Mouse (Mus musculus): ENCODE results near the gene Ocrl.

Ocrl gene

DNA sequence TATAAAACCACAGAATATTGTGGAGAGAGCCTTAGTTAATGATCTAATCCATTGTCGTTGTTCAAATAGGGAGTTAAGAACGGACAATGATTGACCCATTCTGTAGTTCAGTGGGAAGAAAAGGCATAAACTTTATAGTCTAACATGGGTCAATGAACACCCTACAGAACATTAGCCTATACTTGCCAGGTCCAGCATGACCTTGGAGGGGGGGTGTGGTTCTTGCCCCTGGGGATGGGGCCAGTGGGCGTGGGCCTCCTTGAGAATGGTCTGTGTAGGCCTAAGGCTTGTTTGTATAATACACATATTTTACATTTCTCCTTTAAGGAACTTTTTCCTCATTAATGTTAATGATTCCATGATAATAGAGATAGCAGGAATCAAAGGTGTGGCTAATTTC is 58.7 kb downstream of the Ocrl start:
- CTCF ChIA-PET, result no interaction called here
- POLR2A ChIA-PET, result interaction anchor here in 2 of 4 experiments (0.8 to 1.9 kb wide), 7 partner anchors 15 to 101 kb away, joined by 3 to 7 read pairs (median 3); partner anchors contain the start of gene Ocrl (in 1 of the 2)

DNA sequence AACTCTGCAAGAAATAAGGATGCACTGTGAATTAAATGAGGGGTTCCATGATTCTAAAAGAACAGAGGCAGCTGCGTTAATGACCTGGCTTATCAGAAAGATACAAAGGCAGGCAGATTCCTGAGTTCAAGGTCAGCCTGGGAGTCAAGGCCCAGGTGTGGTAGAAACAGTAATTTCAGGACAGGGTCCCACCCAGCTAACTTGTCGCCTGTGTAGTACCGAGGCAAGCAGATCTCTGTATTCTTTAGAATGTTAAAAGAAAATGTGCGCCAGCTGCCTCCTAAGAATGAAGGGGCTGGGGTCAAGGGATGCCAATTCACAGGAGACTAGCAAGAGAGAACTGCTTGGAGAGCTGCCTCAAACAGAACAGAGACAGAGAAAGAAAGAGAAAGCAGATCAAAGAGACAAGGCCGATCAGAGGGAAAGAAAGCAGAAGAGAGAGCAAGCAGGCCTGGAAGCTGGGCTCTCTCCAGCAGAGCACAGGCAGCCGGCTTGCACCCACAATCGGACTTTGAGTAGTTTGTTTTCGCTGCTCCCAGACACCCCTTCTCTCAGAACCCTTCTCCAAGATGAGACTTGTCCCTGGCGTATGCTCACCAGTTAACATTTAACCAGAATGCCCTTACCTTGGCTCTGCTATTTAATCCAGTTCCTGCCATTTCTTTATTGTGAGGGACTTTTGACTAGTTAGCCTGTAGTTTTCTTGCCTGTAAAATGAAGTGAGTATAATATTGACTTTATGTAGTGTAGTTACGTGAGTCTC is 59.4 kb downstream of the Ocrl start:
- CTCF ChIA-PET, result interaction anchor here in 1 of 4 experiments (0.6 kb wide), 2 partner anchors 14 to 92 kb away, joined by 6 to 10 read pairs; no protein-coding TSS in a partner anchor

DNA sequence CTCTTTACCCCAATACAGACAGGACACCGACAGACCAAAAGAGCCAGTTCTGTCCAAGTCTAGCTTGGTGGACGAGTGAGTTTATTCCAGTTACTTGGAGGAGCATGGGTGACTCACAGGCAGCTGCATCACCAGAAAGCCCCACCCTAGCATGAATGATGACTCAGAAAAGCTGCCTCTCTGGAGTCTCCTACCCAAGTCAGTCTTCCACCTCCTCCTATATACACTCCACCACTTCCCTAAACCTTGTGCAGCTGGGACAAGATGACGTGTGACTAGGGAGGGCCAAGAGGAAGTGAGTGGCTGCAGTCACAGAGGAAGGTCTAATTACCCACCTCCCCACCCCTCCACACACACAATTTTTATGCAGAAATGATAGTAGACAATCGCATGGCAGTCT is 64.4 kb downstream of the Ocrl start:
- ChIA-PET CTCF (no interaction called here), POLR2A (interaction anchor here in 2 of 4 experiments (0.5 to 0.9 kb wide), 2 partner anchors 80 to 161 kb away, joined by 3 to 5 read pairs; no protein-coding TSS in a partner anchor)

More for the DNA sequence above, 59.4 kb downstream of the Ocrl start:
- POLR2A ChIA-PET, result interaction anchor here in 3 of 4 experiments (0.6 to 1.9 kb wide), 7 partner anchors 16 to 483 kb away, joined by 3 to 7 read pairs (median 3); partner anchors contain the start of genes Ocrl (in 1 of the 3) and Utp14a (in 1 of the 3)

DNA sequence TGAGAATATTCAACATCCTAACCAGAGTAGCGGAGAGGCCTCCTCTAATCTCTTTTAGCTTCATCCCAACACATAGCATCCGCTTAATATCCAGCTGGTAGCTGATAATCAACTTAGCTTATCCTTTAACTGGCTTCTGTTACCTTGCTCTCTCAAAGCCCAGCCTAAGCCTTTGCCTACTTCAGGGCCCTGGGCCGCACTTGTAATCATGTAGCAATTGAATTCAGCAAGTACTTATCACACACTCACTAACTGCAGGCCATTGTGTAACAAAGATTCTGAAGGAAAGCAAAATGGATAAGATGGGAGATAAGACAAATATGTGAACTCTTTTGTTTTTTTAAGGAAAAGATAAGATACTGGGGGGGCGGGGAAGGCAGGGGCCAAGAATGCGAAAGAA is 64.9 kb downstream of the Ocrl start:
- ChIA-PET POLR2A (interaction anchor here in 1 of 4 experiments (0.9 kb wide), 1 partner anchor 80 kb away, joined by 3 read pairs; no protein-coding TSS in a partner anchor), CTCF (no interaction called here)

DNA sequence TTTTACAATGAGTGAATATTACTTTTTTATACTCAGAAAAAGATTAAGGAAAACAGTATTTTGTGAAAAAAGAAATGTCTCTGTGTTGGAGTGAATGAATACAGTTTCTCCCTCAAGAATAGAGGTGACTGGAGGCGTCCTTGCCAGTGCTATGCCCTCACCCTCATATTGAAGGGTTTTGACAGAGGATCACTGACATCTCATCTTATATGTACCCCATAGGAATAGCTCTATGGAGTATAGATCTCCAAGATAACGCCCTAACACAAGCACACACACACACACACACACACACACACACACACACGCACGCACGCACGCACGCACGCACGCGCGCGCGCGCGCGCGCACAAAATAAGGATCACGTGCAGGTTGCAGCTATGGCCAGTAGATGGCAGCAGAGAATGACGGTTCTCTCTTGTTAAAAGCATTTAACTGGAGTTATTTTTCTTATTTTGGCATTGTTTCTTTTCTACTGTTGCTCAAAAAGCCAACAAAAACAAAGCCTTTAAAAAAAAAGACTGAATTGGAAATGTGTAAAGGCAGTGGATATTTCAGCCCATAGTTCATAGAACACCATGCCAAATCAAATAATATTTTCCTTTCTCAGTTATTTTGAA is 72.9 kb downstream of the Ocrl start:
- ChIA-PET POLR2A (interaction anchor here in 3 of 4 experiments (0.5 to 1.5 kb wide), 4 partner anchors 178 to 535 kb away, joined by 3 to 5 read pairs (median 3); no protein-coding TSS in a partner anchor), CTCF (interaction anchor here in 3 of 4 experiments (0.5 to 1.4 kb wide), 7 partner anchors 11 to 507 kb away, joined by 3 to 7 read pairs (median 3); partner anchors contain the start of genes Ocrl (in 1 of the 3) and Zdhhc9 (in 1 of the 3))

DNA sequence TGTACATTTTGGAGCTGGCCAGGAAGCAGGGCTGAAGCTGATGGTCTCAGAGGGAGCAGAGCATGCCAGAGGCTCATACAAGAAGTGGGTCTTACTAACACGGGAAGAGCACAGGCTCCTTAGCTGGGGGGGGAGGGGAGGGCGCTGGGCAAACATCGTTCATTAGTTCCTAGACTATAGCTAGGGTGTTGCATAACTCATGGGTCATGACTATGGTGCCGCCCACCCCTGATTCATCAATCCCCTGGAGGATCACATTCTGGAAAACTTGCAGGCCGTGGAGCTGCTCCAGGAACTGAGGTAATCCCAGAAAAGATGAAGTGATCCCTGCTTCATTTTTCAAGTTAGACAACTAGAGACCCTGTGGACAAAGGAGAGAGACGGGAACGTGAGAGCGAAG is 75.8 kb downstream of the Ocrl start:
- CTCF ChIA-PET, result interaction anchor here in 2 of 4 experiments (0.6 to 1.3 kb wide), 2 partner anchors 32 to 221 kb away, joined by 3 to 6 read pairs; partner anchors contain the start of gene Zdhhc9 (in 1 of the 2)
- POLR2A ChIA-PET, result interaction anchor here in 2 of 4 experiments (0.5 to 0.7 kb wide), 3 partner anchors 297 to 802 kb away, joined by 3 to 10 read pairs (median 3); no protein-coding TSS in a partner anchor

DNA sequence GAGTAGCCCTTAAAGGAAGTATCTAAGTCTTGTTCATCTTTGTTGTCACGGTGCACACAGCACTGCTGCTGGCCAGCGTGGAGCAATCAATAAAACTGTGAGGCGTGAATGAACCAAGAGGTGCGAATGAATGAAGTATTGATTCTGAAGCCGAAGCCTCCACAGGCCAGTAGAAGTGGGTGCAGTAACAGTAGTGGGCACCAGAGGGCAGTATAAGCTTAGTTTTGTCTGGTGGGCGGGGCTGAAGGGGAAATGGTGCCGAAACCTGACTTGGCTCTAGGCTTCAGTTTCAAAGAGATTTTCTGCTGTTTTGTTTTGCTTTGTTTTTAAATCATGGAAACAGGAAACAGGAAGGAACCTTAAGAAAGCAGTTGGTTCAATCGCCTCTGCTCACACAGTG is 80.4 kb downstream of the Ocrl start:
- POLR2A ChIA-PET, result interaction anchor here in 2 of 4 experiments (0.7 to 1.4 kb wide), 3 partner anchors 10 to 973 kb away, joined by 3 to 4 read pairs (median 3); no protein-coding TSS in a partner anchor
- CTCF ChIA-PET, result interaction anchor here in 2 of 4 experiments (0.9 to 1.9 kb wide), 4 partner anchors 27 to 479 kb away, joined by 3 to 6 read pairs (median 4); no protein-coding TSS in a partner anchor

DNA sequence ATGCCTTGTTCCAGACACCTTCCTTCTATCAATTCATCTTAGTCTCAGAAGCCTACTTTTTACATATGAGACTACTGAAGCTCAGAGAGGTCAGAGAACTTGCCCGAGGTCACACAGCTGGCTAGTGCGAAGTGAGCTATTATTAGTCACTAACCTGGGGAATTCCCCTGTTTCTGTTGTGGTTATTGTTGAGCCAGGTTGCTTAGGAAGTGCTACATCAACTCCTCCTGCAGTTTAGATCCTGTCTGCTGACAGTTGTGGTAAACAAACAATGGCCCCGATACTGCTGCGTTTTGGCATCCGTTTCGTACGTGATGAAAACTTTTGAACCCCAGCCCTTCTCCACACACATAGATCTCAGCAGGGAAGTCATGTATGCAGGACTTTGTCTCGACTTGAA is 86.2 kb downstream of the Ocrl start:
- CTCF ChIA-PET, result interaction anchor here in 2 of 4 experiments (0.6 to 1.1 kb wide), 2 partner anchors 91 to 412 kb away, joined by 3 to 4 read pairs; no protein-coding TSS in a partner anchor
- POLR2A ChIA-PET, result interaction anchor here in 2 of 4 experiments (0.7 to 1.4 kb wide), 2 partner anchors 258 to 347 kb away, joined by 4 read pairs; partner anchors contain the start of gene Utp14a (in 1 of the 2)

DNA sequence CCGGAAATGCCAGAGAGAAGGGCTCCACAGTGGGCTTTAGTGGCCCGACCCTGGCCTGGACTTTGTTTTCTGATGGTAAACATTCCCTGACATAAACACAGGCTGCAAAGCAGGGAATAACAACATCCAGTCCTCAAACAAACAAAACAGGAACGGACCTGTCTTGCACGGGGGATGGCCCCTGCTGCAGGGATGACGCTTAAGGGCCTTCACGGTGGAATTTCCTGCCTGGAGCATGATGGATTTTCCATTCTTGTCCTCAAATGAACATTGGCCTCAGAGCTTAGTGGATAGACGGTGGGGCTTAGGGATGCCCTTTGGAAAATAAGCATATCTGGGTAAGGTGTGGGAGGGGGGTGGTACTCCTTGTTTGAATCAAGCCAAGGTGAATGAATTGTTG is 89.0 kb downstream of the Ocrl start:
- POLR2A ChIA-PET, result no interaction called here
- CTCF ChIA-PET, result interaction anchor here in 1 of 4 experiments (0.6 kb wide), 1 partner anchor 218 kb away, joined by 5 read pairs; no protein-coding TSS in a partner anchor

DNA sequence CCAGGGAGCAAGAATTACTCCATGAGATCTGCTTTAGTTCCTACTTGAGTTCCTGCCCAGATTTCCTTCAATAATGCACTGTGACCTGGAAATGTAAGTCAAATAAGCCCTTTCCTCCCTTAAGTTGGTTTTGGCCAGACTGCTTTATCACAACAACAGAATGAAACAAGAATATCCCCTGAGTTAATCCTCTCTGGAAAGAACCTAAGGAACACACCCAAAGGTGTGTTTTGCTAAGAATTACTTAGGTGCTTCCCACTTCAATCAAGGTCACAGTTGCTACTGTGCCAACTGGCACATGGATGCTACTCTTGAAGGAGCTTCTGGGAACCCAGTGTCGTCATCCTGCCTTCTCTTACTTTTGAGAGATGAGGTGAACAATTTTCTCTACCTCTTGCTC is 92.6 kb downstream of the Ocrl start:
- ChIA-PET CTCF (interaction anchor here in 1 of 4 experiments (1.0 kb wide), 1 partner anchor 15 kb away, joined by 3 read pairs; no protein-coding TSS in a partner anchor), POLR2A (interaction anchor here in 1 of 4 experiments (0.5 kb wide), 1 partner anchor 80 kb away, joined by 3 read pairs; no protein-coding TSS in a partner anchor)

DNA sequence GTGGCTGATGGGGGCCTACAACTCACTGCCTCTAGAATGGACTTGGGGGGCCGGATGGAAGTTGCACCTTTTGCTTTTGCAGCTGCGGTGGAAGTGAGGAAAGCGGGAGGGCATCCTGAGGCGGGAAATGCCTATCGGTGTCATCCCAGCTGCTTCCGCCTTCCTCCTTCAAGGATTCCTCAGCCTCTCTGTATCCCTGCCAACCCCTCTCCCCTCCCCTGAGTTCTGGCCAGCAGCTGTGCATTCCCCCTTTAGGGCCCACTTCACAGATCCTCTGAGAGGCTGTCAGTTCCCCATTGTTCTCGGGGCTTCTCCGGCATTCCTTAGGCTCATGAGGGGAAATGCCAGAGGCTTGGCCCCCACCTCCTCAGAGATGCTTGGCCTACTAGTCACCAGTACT is 93.9 kb downstream of the Ocrl start:
- ChIA-PET POLR2A (no interaction called here), CTCF (no interaction called here)

DNA sequence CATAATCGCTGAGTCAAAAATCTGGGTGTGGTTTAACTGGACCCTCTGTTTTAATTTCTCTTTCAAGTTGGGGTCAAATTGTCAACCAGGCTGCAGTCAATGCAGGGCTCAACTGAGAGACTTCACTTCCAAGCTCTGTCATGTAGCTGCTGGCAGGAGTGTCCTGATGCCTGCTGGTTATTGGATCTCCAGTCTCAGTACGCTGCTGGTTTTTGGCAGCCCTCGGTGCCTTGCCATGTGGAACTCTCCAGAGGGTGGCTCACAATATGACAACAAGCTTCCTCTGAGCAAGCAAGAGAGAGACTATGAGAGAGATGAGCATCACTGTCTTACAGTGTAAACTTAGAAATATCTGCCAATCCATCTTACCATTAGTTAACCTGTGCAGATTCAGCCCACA is 99.5 kb downstream of the Ocrl start:
- POLR2A ChIA-PET, result no interaction called here
- CTCF ChIA-PET, result interaction anchor here in 1 of 4 experiments (1.6 kb wide), 1 partner anchor 9 kb away, joined by 6 read pairs; no protein-coding TSS in a partner anchor
